Mouse (Mus musculus): ENCODE results near the gene Tmem143. TPM values are rescaled to one million over a fixed set of nuclear protein-coding genes. Genes with fewer than 3 reads are reported as not detected.

Tmem143 gene
- polyA plus RNA-seq, 1 experiment from 2014 or later: 3.9 TPM

DNA sequence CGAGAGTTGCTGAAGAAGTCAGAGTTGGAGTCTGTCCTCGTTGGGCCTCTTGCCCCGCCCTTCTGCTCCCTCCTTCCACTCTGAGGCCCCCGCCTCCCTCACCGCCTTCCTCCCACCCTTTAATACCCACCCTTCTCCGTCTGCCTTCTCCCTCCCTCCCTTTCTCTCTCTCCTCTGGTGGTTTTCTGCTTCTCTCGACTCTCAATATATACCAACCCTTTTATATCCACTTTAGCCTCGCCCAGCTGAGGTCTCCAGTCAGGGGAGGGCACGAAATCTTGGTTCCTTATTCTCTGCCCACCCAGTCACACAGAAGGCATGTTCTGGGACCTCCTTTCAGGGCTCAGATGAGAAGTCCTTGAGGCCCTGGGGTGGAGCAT lies 24.5 kb downstream of the Tmem143 start, which contains the start of gene Emp3:
TSS of gene Emp3 (minus strand) at position 163 of the 380 bp plus-strand sequence.
- H3K27me3 ChIP-seq (ENCODE audit: control insufficient read depth, insufficient read depth, low read length): no peaks in the 10 kb centered on the region
- WGBS: 47% methylated on average over 9 of the region's 9 CpGs
- ATAC-seq (replicated peaks; ENCODE audit: insufficient number of reproducible peaks, low FRiP score, low TSS enrichment, low read depth) (no peak), DNase-seq (ENCODE audit: low spot score) (no peak)
- H3K4me1 ChIP-seq (ENCODE audit: control insufficient read depth, insufficient read depth, low read length): peaks cover 8% of the 10 kb centered on the region; the same call in 1 of the 2 replicates
- H3K9ac ChIP-seq (replicated peaks; ENCODE audit: low read length): peak within 1 kb of the TSS; percentile 23
- peak within 1 kb of the TSS; percentile 21 for H3K4me2 ChIP-seq (ENCODE audit: low read depth, low read length)
- no peaks in the 10 kb centered on the region; the same call in 1 of the 2 replicates for H3K36me3 ChIP-seq (replicated peaks; ENCODE audit: control insufficient read depth, insufficient read depth, low read depth, low read length)
- H3K4me3 ChIP-seq (ENCODE audit: low read depth, low read length): peak within 1 kb of the TSS; percentile 26
- peak within 1 kb of the TSS; percentile 82; the same call in 1 of the 2 replicates for H3K27ac ChIP-seq (replicated peaks; ENCODE audit: low read depth, low read length)
- H3K9me3 ChIP-seq (replicated peaks; ENCODE audit: control insufficient read depth, low read length): no peaks in the 10 kb centered on the region

DNA sequence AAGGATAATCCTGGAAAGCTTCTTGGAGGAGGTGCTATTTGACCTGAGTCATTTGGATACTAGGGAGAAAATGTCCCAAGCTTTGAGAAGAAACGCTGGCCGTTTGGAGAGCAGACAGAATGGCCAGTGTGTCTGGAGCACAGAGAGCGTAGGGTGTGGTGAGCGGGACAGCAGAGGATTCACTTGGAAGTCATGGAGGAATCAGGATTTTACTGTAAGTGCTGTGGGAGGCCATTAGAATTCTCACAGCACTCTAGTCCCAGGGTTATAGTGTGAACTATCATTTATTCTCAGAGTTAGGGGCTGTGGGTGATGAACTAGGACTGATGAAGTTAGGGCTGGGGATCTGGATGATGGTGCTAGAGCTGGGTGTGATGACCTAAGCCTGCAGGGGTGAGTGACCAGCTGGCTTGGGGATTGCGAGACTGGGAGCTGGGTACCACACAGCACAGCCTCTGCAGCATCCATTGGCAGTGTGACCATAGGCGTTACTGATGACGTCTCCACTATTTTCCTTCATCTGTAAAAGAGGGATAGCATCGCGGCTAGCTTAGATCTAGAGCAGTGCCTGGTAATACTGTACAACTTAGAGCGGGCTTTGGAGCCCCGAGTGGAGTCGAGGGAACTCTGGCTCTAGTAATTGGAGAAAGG lies 25.3 kb downstream of the Tmem143 start:
- Histone ChIP-seq H3K36me3 (replicated peaks; ENCODE audit: control insufficient read depth, insufficient read depth, low read depth, low read length) (no peaks in the 10 kb centered on the region; the same call in 1 of the 2 replicates), H3K4me2 (ENCODE audit: low read depth, low read length) (no peak overlapping the region), H3K27ac (replicated peaks; ENCODE audit: low read depth, low read length) (peak overlapping the region; percentile 82; the same call in 1 of the 2 replicates), H3K27me3 (ENCODE audit: control insufficient read depth, insufficient read depth, low read length) (no peaks in the 10 kb centered on the region), H3K4me3 (ENCODE audit: low read depth, low read length) (no peak overlapping the region), H3K9me3 (replicated peaks; ENCODE audit: control insufficient read depth, low read length) (no peaks in the 10 kb centered on the region), H3K4me1 (ENCODE audit: control insufficient read depth, insufficient read depth, low read length) (peaks cover 5% of the 10 kb centered on the region; the same call in 1 of the 2 replicates), H3K9ac (replicated peaks; ENCODE audit: low read length) (peak overlapping the region; percentile 51; the same call in 1 of the 2 replicates)
- DNase-seq (ENCODE audit: low spot score) (no peak), ATAC-seq (replicated peaks; ENCODE audit: insufficient number of reproducible peaks, low FRiP score, low TSS enrichment, low read depth) (no peak)
- 79% methylated on average over 12 of the region's 12 CpGs for WGBS

DNA sequence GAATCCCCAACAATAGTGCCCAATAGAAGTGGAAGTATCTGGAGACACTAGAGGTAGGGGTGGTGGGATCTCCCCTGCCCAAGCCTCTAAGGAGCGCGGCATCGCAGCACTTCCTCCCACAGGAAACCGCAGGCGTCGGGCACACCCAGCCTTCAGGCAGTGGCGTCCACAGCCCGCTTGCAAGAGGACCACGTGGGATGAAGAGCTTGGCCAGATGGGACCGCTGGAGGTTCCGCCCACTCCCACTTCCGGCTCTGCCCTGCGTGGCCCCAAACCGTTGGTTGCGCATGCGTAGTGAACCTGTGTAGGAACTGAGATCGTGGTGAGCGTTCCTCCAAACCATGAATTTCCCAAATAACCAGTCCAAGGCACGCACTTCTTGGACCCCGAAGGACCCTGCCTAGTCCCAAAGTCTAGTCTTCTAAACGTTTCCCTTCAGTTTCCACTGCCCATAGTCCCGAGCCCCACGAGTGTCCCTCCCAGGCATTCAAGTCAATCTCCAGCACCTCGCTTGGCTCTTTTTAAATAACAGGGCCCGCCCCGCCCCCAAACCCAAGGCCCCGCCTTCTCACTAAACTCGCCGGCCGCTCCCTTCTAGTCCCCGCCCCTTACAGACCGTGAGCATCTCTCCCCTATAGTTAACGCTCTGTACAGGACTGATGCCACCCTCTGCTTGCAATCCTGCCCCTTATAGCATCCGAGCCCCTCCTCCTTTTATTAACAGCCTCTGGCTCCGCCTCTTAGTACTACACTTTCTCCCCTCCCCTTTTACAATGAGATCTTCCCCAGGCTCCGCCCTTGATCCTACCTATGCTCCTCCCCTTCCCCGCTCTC lies 26.4 kb downstream of the Tmem143 start:
- Histone ChIP-seq H3K9me3 (replicated peaks; ENCODE audit: control insufficient read depth, low read length) (no peaks in the 10 kb centered on the region), H3K4me2 (ENCODE audit: low read depth, low read length) (peak overlapping the region; percentile 55), H3K9ac (replicated peaks; ENCODE audit: low read length) (peak overlapping the region; percentile 51), H3K27ac (replicated peaks; ENCODE audit: low read depth, low read length) (peak overlapping the region; percentile 82), H3K4me3 (ENCODE audit: low read depth, low read length) (peak overlapping the region; percentile 31), H3K27me3 (ENCODE audit: control insufficient read depth, insufficient read depth, low read length) (peaks cover 2% of the 10 kb centered on the region; the same call in 1 of the 2 replicates), H3K4me1 (ENCODE audit: control insufficient read depth, insufficient read depth, low read length) (peaks cover 2% of the 10 kb centered on the region; the same call in 1 of the 2 replicates), H3K36me3 (replicated peaks; ENCODE audit: control insufficient read depth, insufficient read depth, low read depth, low read length) (no peaks in the 10 kb centered on the region; the same call in 1 of the 2 replicates)
- DNase-seq (ENCODE audit: low spot score) (peak; percentile 96), ATAC-seq (replicated peaks; ENCODE audit: insufficient number of reproducible peaks, low FRiP score, low TSS enrichment, low read depth) (peak; percentile 87)
- WGBS: under 1% methylated on average over 37 of the region's 37 CpGs

DNA sequence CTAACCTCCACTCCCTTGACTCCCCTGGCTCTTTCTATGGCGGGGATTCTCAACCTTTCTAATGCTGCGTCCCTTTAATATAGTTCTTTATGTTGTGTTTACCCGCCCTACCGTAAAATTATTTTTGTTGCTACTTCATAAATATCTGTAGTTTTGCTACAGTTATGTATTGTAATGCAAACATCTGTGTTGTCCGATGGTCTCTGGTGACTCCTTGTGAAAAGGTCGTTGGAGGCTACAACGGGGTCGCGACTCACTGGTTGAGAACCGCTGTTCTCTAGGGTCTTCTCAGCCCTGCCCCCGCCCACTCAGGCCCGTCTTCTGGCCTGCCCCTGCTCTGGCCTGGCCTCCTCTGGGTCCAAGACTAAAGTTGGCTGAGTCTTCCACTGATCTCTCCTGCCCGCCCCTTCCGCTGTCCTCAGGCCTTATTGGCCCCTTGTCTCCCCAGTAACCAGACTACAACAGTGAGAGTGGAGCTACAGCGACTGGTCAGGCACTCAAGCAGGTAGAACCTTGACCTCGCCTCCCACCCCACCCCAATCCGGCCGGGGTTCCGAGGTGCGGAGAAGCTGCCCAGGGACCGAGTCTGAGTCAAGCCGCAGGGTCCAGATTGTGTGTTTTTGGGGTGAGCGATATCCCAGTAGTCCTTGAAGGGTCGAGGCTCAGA lies 27.2 kb downstream of the Tmem143 start, which contains the start of gene Ccdc114:
TSS of gene Ccdc114 (plus strand) at position 311 of the 667 bp plus-strand sequence.
- Histone ChIP-seq H3K9ac (replicated peaks; ENCODE audit: low read length) (peak within 1 kb of the TSS; percentile 51), H3K27ac (replicated peaks; ENCODE audit: low read depth, low read length) (peak within 1 kb of the TSS; percentile 82), H3K4me2 (ENCODE audit: low read depth, low read length) (peak within 1 kb of the TSS; percentile 55), H3K9me3 (replicated peaks; ENCODE audit: control insufficient read depth, low read length) (no peaks in the 10 kb centered on the region), H3K4me3 (ENCODE audit: low read depth, low read length) (peak within 1 kb of the TSS; percentile 31), H3K27me3 (ENCODE audit: control insufficient read depth, insufficient read depth, low read length) (peaks cover 3% of the 10 kb centered on the region; the same call in 1 of the 2 replicates), H3K4me1 (ENCODE audit: control insufficient read depth, insufficient read depth, low read length) (peaks cover 2% of the 10 kb centered on the region; the same call in 1 of the 2 replicates), H3K36me3 (replicated peaks; ENCODE audit: control insufficient read depth, insufficient read depth, low read depth, low read length) (no peaks in the 10 kb centered on the region)
- WGBS: 4% methylated on average over 24 of the region's 24 CpGs
- DNase-seq (ENCODE audit: low spot score) (peak; percentile 49), ATAC-seq (replicated peaks; ENCODE audit: insufficient number of reproducible peaks, low FRiP score, low TSS enrichment, low read depth) (peak; percentile 54)

DNA sequence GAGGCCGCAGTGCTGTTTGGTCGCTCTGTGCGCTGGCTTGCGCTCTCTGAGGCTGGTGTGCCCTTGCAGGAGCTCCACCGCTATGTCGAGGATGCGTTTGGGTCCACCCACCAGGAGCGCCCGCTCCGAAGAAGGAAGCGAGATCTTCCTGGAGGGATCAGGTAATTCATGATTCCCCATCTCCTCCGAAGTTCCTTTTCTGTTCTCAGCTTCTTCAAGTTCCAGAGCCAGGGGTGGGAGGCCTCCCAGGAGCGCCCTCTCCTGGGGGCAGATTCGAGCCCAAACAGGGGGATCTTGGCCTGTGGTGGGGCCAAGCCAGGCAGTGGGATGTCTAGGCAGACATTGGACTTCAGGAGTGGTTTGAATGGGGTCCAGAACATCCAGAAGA lies 27.7 kb downstream of the Tmem143 start:
- peak overlapping the region; percentile 5; the same call in 1 of the 2 replicates for H3K4me3 ChIP-seq (ENCODE audit: low read depth, low read length)
- H3K4me1 ChIP-seq (ENCODE audit: control insufficient read depth, insufficient read depth, low read length): peaks cover 2% of the 10 kb centered on the region; the same call in 1 of the 2 replicates
- H3K27ac ChIP-seq (replicated peaks; ENCODE audit: low read depth, low read length): no peak overlapping the region
- no peaks in the 10 kb centered on the region for H3K9me3 ChIP-seq (replicated peaks; ENCODE audit: control insufficient read depth, low read length)
- ATAC-seq (replicated peaks; ENCODE audit: insufficient number of reproducible peaks, low FRiP score, low TSS enrichment, low read depth) (no peak), DNase-seq (ENCODE audit: low spot score) (no peak)
- H3K36me3 ChIP-seq (replicated peaks; ENCODE audit: control insufficient read depth, insufficient read depth, low read depth, low read length): no peaks in the 10 kb centered on the region
- peak overlapping the region; percentile 23; the same call in 1 of the 2 replicates for H3K9ac ChIP-seq (replicated peaks; ENCODE audit: low read length)
- 13% methylated on average over 14 of the region's 14 CpGs for WGBS
- peak overlapping the region; percentile 24 for H3K4me2 ChIP-seq (ENCODE audit: low read depth, low read length)
- peaks cover 3% of the 10 kb centered on the region; the same call in 1 of the 2 replicates for H3K27me3 ChIP-seq (ENCODE audit: control insufficient read depth, insufficient read depth, low read length)

DNA sequence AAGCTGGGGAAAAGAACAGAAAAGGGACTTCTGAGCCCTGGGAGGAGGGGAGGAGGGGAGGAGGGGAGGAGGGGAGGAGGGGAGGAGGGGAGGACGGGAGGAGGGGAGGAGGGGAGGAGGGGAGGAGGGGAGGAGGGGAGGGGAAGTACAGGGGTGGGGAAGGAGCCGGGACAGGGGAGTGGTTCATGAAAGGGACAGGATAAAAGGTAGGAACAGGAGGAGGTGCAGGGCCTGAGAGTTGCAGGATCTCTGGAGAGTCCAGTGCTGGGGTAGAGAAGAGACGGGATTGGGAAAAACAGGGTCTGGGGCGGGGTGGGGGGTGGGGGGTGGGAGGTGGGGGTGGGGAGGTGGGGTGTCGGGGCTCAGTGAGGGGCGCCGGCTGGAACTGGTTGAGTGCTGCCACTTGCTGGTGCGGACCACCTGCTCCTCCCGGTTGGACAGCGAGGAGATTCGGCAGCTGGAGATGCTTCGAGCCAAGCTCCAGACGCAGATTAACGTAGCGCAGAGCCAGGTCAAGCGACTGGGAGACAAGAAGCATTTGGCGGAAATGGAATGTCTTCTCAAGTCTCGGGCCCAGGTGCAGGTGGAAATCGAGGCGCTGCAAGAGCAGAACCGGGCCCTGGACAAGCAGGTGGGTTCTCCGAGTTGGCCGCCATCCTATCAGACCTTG lies 32.0 kb downstream of the Tmem143 start:
- Histone ChIP-seq H3K9ac (replicated peaks; ENCODE audit: low read length) (no peak overlapping the region), H3K9me3 (replicated peaks; ENCODE audit: control insufficient read depth, low read length) (no peaks in the 10 kb centered on the region), H3K27me3 (ENCODE audit: control insufficient read depth, insufficient read depth, low read length) (peaks cover 3% of the 10 kb centered on the region; the same call in 1 of the 2 replicates), H3K4me1 (ENCODE audit: control insufficient read depth, insufficient read depth, low read length) (no peaks in the 10 kb centered on the region), H3K27ac (replicated peaks; ENCODE audit: low read depth, low read length) (no peak overlapping the region), H3K4me2 (ENCODE audit: low read depth, low read length) (no peak overlapping the region), H3K4me3 (ENCODE audit: low read depth, low read length) (no peak overlapping the region), H3K36me3 (replicated peaks; ENCODE audit: control insufficient read depth, insufficient read depth, low read depth, low read length) (no peaks in the 10 kb centered on the region)
- DNase-seq (ENCODE audit: low spot score) (no peak), ATAC-seq (replicated peaks; ENCODE audit: insufficient number of reproducible peaks, low FRiP score, low TSS enrichment, low read depth) (no peak)
- WGBS: 12% methylated on average over 18 of the region's 23 CpGs

DNA sequence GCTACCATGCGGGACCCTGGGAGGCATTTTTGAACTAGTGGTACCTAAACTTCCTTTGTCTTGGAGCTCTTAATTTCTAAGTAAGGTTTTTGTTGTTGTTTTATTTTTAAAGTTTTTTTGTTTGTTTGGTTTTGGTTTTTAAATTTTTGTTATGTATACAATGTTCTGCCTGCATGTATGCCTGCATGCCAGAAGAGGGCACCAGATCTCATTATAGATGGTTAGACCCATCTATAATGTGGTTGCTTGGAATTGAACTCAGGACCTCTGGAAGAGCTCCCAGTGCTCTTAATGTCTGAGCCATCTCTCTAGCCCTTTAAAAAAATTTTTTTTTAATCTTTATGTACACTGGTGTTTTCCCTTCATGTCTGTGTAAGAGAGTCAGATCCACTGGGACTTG lies 32.9 kb downstream of the Tmem143 start:
- peaks cover 3% of the 10 kb centered on the region; the same call in 1 of the 2 replicates for H3K27me3 ChIP-seq (ENCODE audit: control insufficient read depth, insufficient read depth, low read length)
- H3K4me3 ChIP-seq (ENCODE audit: low read depth, low read length): no peak overlapping the region
- no peak overlapping the region for H3K4me2 ChIP-seq (ENCODE audit: low read depth, low read length)
- H3K9me3 ChIP-seq (replicated peaks; ENCODE audit: control insufficient read depth, low read length): no peaks in the 10 kb centered on the region
- no peaks in the 10 kb centered on the region for H3K36me3 ChIP-seq (replicated peaks; ENCODE audit: control insufficient read depth, insufficient read depth, low read depth, low read length)
- H3K4me1 ChIP-seq (ENCODE audit: control insufficient read depth, insufficient read depth, low read length): no peaks in the 10 kb centered on the region
- no peak overlapping the region for H3K9ac ChIP-seq (replicated peaks; ENCODE audit: low read length)
- no peak for ATAC-seq (replicated peaks; ENCODE audit: insufficient number of reproducible peaks, low FRiP score, low TSS enrichment, low read depth)
- H3K27ac ChIP-seq (replicated peaks; ENCODE audit: low read depth, low read length): no peak overlapping the region
- no peak for DNase-seq (ENCODE audit: low spot score)
- 84% methylated on average over 1 of the region's 1 CpGs for WGBS

All from embryonic facial prominence, embryonic 11.5 days (tissue).